Mouse (Mus musculus) adrenal gland, postnatal 14 days (tissue): ENCODE measurements at regions not wholly inside any gene's neighbourhood (a gene's known extent, or its start where the extent isn't known, plus 50 kb on each side); places are given as distances from the start of the nearest gene placed in this dataset.

Source experiments
- DNase-seq: peaks from one replicate; pipeline ENCODE4 v3.0.0; 2021; ENCODE audit warnings: mixed read lengths

DNA sequence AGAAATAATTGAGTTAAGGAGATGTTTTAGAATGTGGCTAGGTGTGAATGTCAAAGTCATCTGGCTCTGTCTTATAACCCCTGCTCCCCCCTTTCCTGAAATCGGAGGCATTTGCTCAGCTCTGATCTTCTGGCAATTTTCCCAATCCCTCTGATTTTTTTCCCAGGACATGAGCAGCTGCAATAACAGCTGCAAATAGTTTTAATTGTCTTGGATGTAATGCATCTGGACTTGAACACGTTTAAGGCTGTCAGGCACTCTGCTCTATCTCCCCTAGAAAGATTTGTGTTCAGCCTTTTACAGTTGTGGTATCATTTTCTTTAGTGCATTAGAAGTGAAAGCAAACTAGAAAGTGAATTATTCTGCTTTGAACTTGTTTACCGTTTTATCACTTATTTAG, 246.3 kb upstream of the Fam92a start:
- DNase-seq, result no peak

DNA sequence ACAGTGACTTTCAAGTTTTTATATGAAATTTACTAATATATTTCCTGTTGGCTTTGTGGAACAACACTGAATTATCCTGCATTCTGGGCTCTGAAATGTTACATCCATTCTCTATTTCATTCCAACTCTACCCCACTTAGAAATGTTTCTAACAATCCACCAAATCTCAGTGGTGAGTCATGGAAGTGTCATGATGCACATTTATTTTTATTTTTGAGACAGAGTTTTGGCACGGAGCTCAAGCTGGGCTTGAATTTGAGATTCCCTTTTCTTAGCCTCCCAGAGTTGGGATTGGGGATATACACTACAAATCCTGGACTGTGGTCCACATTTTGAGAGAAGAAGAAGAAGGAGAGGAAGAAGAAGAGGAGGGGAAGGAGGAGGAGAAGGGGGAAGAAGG, 223.5 kb upstream of the Fam92a start:
- DNase-seq, result no peak

DNA sequence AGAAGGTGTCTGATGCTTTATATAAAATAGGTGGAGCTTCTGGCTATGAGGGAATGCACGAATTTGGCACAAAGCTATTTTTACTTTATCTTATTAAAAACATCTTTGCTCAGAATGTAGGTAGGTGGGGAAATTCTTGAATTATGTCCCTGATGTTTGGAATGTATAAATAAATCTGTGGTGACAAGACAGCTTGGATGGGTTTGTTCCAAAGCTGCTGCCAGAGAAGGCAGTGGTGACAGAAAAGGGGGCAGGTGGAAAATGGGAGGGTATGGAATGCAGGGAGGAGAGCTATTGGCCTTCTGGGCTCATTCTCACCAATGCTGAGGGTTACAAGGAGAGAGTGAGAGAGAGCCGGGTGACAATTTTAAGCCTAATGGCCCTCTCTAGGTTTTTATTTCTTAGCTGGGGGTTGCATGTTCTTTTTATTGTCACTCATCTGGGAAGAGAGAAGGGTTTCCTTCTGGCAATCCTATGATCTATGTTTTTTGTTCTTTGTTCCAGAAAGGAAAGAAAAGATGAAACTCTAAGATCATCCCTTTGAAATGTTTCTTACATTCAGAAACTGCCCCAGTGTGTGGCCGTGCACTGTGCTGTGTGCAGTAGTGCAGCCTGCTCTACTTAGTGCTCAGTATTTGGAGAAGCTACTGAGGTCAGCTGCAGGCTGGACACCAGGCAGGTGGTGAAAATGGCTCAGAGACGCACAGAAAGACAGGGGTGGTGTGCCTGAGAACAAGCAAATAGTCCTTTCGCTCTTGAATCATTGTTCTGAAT, 205.2 kb upstream of the Fam92a start:
- DNase-seq, result no peak

DNA sequence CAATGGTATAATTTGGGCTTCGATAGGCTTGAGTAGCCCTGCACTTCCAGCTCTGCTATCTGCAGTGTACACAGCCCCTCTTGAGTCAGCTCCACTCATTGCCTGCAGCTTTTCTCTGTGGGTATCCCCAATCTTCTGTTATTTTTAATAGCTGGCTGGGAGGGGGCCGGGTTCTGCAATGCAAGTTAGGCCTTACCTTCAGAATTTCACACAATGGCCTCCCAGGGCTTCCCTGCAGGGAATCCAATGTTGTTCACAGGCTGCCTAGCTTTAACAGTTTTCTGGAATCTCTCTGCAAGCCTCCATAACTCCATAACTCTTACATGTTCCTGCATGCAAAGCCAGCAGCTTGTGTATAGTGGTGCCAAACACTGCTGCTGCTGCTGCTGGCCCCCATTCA, 197.7 kb upstream of the Fam92a start:
- no peak for DNase-seq

- no peak for DNase-seq
Observed at GRCm38 (mm10) chr4:12356992-12357634, 185.3 kb upstream of the Fam92a start.

DNA sequence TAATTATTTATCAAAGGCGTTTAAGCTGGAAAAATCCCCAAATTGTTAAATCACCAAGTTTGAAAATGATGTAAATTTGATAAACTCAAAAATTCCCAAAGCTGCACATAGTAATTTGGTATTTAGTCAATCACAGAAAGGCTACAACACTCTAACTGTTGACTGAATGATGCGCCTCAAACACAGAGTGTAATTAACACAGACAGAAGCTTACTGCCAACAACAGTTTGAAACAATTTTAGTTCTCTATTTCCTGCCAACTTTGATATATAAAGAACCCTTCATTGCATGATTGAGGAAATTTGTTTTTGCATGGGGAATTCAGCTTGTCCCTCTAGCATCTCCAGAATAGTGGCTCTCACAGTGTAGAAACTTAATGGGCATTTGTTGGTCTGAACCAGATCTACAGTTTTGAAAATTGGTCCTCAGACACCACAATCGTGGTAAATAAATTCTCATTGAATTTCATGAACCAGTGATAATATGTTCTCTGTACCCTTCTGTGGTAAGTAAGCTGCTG, 181.6 kb upstream of the Fam92a start:
- DNase-seq, result no peak

DNA sequence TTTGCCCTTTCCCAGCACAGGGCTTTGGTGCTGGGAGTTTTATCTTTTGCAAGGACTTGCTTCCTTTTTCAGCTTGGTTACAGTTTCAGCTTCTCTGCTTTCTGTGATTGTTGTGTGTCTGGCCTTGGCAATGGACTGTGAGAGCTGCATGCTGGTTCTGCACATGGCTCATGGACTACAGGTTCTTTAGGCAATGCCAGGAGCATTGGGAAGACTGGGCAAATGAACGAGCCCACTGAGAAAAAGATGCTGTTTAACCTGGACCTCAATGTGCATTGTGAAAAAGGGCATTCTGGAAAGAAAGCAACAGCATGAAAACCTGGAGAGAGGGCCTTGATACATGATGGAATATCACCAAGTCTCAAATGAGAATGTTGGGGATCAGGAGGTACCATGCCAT, 167.4 kb upstream of the Fam92a start:
- no peak for DNase-seq

GRCm38 (mm10) chr4:12334832-12335587, 163.2 kb upstream of the Fam92a start:
- DNase-seq, result no peak

- peak; percentile 5 for DNase-seq
Observed at GRCm38 (mm10) chr4:12334429-12334828, 162.6 kb upstream of the Fam92a start.

DNA sequence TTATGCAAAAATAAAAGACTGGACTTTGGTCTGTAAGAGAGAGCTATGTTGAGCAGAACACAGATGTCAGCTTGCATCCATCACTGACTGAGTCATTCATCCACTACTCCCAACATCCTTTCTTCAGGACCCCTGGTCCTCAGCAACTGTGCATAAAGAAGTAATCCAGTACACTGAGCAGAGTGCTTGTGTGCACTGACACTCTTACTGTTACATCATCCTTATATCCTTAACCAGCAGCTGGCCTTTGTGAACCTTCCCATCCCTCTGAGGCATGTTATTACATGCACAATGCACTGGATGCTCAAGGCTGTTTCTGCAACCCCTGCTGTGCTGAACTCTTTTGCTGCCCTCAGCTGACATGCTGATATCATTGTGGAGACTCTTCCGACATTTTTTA, 144.2 kb upstream of the Fam92a start:
- no peak for DNase-seq

- DNase-seq, result no peak
Observed at GRCm38 (mm10) chr4:12308332-12308731, 136.5 kb upstream of the Fam92a start.

GRCm38 (mm10) chr4:12306618-12307565, 135.1 kb upstream of the Fam92a start:
- DNase-seq, result no peak

GRCm38 (mm10) chr4:12287079-12287686, 115.4 kb upstream of the Fam92a start:
- DNase-seq, result no peak

GRCm38 (mm10) chr4:12286391-12286790, 114.6 kb upstream of the Fam92a start:
- no peak for DNase-seq

DNA sequence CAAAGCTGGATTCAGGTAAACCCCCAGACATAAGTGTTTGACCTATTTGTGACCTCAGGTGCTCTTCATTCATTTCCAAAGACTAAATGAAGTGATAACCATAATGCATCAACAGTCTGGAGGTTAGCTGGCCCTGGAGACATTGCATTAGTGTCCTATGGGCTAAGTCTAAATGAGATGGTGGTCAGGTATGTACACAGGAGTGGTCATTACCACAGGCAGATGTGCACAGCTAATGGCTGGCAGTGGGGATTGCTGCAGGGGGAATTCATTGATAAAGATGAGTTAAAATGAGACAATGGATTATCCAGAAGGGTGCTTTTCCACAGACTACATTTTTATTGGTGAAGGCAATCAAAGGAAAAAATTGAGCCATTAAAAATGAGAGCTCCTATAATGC, 114.2 kb upstream of the Fam92a start:
- DNase-seq, result no peak

- no peak for DNase-seq
Observed at GRCm38 (mm10) chr4:12277949-12278348, 106.1 kb upstream of the Fam92a start.

- DNase-seq, result no peak
Observed at GRCm38 (mm10) chr4:12273369-12273768, 101.6 kb upstream of the Fam92a start.

- DNase-seq, result no peak
Observed at GRCm38 (mm10) chr4:12272914-12273313, 101.1 kb upstream of the Fam92a start.

- DNase-seq, result no peak
Observed at GRCm38 (mm10) chr4:12272378-12272777, 100.6 kb upstream of the Fam92a start.

GRCm38 (mm10) chr4:12263746-12264145, 91.9 kb upstream of the Fam92a start:
- DNase-seq, result no peak

DNA sequence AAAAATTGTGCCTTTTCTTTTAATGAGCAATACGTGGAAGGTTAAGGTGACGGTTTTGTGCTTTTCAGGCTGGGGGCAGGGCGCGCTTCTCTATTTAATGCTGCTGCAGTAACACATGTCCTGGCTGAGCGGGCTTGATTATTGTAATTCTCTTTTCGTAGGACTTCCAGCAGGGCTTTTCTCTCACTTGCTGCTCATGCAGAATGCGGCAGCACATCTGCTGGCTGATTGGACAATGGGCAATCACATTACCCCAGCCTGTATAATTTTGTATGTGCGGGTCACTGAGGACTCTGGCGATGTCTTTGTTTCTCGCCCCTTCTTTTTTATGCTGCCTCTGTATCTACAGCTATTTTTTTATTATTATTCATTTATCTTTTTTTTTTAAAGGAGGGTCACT, 91.4 kb upstream of the Fam92a start:
- DNase-seq, result no peak

DNA sequence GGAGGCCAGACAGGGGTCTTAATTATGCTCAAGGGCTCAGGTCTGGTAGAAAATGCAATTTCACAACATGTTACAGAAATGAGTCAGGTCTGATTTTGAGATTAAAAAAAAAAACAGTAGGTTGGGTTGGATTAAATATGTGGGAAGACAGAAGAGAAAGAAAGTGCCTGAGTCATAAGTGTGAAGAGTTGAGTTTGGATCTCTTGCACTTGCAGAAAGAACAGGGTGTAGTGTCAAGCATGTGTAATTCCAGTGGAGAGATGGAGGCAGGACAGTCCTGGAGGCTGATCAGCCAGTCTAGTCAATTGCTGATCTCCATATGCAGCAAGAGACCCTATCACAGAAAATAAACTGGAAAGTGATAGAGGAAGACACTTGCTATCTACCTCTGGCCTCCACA, 76.2 kb upstream of the Fam92a start:
- DNase-seq, result no peak
